Mouse (Mus musculus) heart, postnatal 36 days (tissue): ENCODE data around the gene Olfr1098. TPM values are rescaled to one million over a fixed set of nuclear protein-coding genes. Genes with fewer than 3 reads are reported as not detected.

Experiments
- DNase-seq, 2 experiments: peaks; one replicate each; pipeline ENCODE4 v3.0.0; 2021 to 2022
- intact Hi-C: fragments of 180-260 bp; cut with DNase I; formaldehyde crosslinking; loops from one replicate; pipeline ENCODE4 v1.15.1; 2025
- total RNA-seq, 2 experiments: library from RNA; stranded (reverse); gene quantifications; 2 replicates each; pipeline ENCODE4 v1.2.3; 2021

Olfr1098 gene
- total RNA-seq = not detected

GRCm38 (mm10) chr2:86924445-86924844, at the start of gene Olfr1098:
Olfr1098 (minus strand) TSS chr2:86924545.
- no peak for DNase-seq
- intact Hi-C loops = no loop called here

GRCm38 (mm10) chr2:86960593-86960992, 36.2 kb upstream of the Olfr1098 start, which contains the start of gene Olfr1099:
Olfr1099 (minus strand) TSS chr2:86960693.
- DNase-seq = no peak
- intact Hi-C loops = no loop called here

GRCm38 (mm10) chr2:86926557-86926956, 2.2 kb upstream of the Olfr1098 start:
- intact Hi-C loops = no loop called here
- no peak for DNase-seq

- intact Hi-C loops = no loop called here
- no peak for DNase-seq
These were observed 18.7 kb downstream of the Olfr1098 start for GRCm38 (mm10) chr2:86905647-86906046.

GRCm38 (mm10) chr2:86892116-86892515, 32.2 kb downstream of the Olfr1098 start, which contains the start of gene Olfr1097:
Olfr1097 (minus strand) TSS chr2:86892216.
- intact Hi-C loops = no loop called here
- no peak for DNase-seq

- intact Hi-C loops = no loop called here
- no peak for DNase-seq
These were observed 49.6 kb downstream of the Olfr1098 start, which contains the start of gene Gm13723 for GRCm38 (mm10) chr2:86874702-86875101. Gm13723 (minus strand) TSS chr2:86874802.

Other genes starting within 250 kb of the Olfr1098 start
- not detected for gene Olfr1086, start 244.5 kb downstream of the Olfr1098 start, total RNA-seq
- not detected for gene Olfr1087, start 226.2 kb downstream of the Olfr1098 start, total RNA-seq
- not detected for gene Olfr1089, start 190.8 kb downstream of the Olfr1098 start, total RNA-seq
- not detected for gene Olfr1090, start 165.6 kb downstream of the Olfr1098 start, total RNA-seq
- not detected for gene Olfr1093, start 142.1 kb downstream of the Olfr1098 start, total RNA-seq
- not detected for gene Olfr141, start 114.5 kb downstream of the Olfr1098 start, total RNA-seq
- gene Olfr1094, start 99.9 kb downstream of the Olfr1098 start, total RNA-seq = not detected
- not detected for gene Olfr1095, start 72.8 kb downstream of the Olfr1098 start, total RNA-seq
- gene Gm13723, start 49.7 kb downstream of the Olfr1098 start, total RNA-seq = not detected
- not detected for gene Olfr1097, start 32.3 kb downstream of the Olfr1098 start, total RNA-seq
- gene Olfr1099, start 36.1 kb upstream of the Olfr1098 start, total RNA-seq = not detected
- gene Olfr1100, start 55.4 kb upstream of the Olfr1098 start, total RNA-seq = not detected
- not detected for gene Olfr1101, start 66.7 kb upstream of the Olfr1098 start, total RNA-seq
- gene Olfr1102, start 73.9 kb upstream of the Olfr1098 start, total RNA-seq = not detected
- not detected for gene Olfr1104, start 102.5 kb upstream of the Olfr1098 start, total RNA-seq
- gene Olfr1105, start 112.0 kb upstream of the Olfr1098 start, total RNA-seq = not detected
- gene Olfr1106, start 127.7 kb upstream of the Olfr1098 start, total RNA-seq = not detected
- gene Olfr1107, start 151.3 kb upstream of the Olfr1098 start, total RNA-seq = not detected
- gene Olfr1109, start 171.5 kb upstream of the Olfr1098 start, total RNA-seq = not detected
- gene Olfr259, start 190.0 kb upstream of the Olfr1098 start, total RNA-seq = not detected
- gene Olfr1110, start 215.8 kb upstream of the Olfr1098 start, total RNA-seq = not detected
- gene Olfr1111, start 228.1 kb upstream of the Olfr1098 start, total RNA-seq = not detected